Mouse (Mus musculus) limb, embryonic 12.5 days (tissue): ENCODE measurements around the gene Atp6v1e2. TPM values are rescaled to one million over a fixed set of nuclear protein-coding genes. Genes with fewer than 3 reads are reported as not detected.

ENCODE experiments used
- ATAC-seq: fragments of 200-750 bp; cut with Nextera tagmentation; 2 replicates; pipeline ENCODE4 v1.8.0; 2017; ENCODE audit warnings: low read depth, moderate TSS enrichment; ENCODE audit not compliant: insufficient number of reproducible peaks, insufficient read depth, low FRiP score, low TSS enrichment
- H3K27ac ChIP-seq: fragments of 300-500 bp; sonication (generic); 2 replicates; pipeline ENCODE4 v1.5.1; 2016; ENCODE audit warnings: mild to moderate bottlenecking, moderate library complexity
- H3K27me3 ChIP-seq: fragments of 300-500 bp; sonication (generic); 2 replicates; pipeline ENCODE4 v1.6.1; 2016; ENCODE audit warnings: mild to moderate bottlenecking, moderate library complexity
- H3K36me3 ChIP-seq: fragments of 300-500 bp; sonication (generic); 2 replicates; pipeline ENCODE4 v1.6.1; 2016; ENCODE audit warnings: mild to moderate bottlenecking, moderate library complexity
- H3K4me1 ChIP-seq: fragments of 300-500 bp; sonication (generic); replicated peaks from 2 replicates; pipeline ENCODE4 v1.6.1; 2016
- H3K4me2 ChIP-seq: fragments of 300-500 bp; sonication (generic); 2 replicates; pipeline ENCODE4 v1.6.1; 2016; ENCODE audit warnings: mild to moderate bottlenecking, moderate library complexity
- H3K4me3 ChIP-seq: fragments of 300-500 bp; sonication (generic); replicated peaks from 2 replicates; pipeline ENCODE4 v1.5.1; 2016; ENCODE audit warnings: mild to moderate bottlenecking
- H3K9ac ChIP-seq: fragments of 300-500 bp; sonication (generic); replicated peaks from 2 replicates; pipeline ENCODE4 v1.6.1; 2016; ENCODE audit warnings: mild to moderate bottlenecking, moderate library complexity
- H3K9me3 ChIP-seq: fragments of 300-500 bp; sonication (generic); 2 replicates; pipeline ENCODE4 v1.6.1; 2016; ENCODE audit warnings: mild to moderate bottlenecking, moderate library complexity
- WGBS: fragments of 180-500 bp; shearing (Covaris S2); methylation state at CpG from one replicate; pipeline ENCODE4 v1.1.7; 2016; 5-methylcytosine and 5-hydroxymethylcytosine counted together
- polyA plus RNA-seq: library from polyadenylated mRNA; unstranded; fragments of >200 nt; fragmentation: Nextera tagmentation; extraction: Ambion mirVana; gene quantifications from 2 replicates; pipeline ENCODE4 v1.2.1, GENCODE M21; 2016

Gene Atp6v1e2
- polyA plus RNA-seq, 1 experiment from 2014 or later: not detected

- Histone ChIP-seq H3K4me3 (no peak overlapping the region), H3K4me2 (no peak overlapping the region), H3K9me3 (no peaks in the 10 kb centered on the region), H3K36me3 (no peaks in the 10 kb centered on the region), H3K27ac (no peak overlapping the region), H3K4me1 (peaks cover 14% of the 10 kb centered on the region), H3K27me3 (peaks cover 15% of the 10 kb centered on the region), H3K9ac (no peak overlapping the region)
- 30% methylated on average over 7 of the region's 7 CpGs for WGBS
- ATAC-seq: no peak
Observed at GRCm38 (mm10) chr17:86903596-86903995, 44.1 kb downstream of the Atp6v1e2 start.

GRCm38 (mm10) chr17:86902399-86903067 lies 45.2 kb downstream of the Atp6v1e2 start:
- H3K36me3 ChIP-seq: no peaks in the 10 kb centered on the region
- peaks cover 14% of the 10 kb centered on the region for H3K4me1 ChIP-seq
- H3K9ac ChIP-seq: no peak overlapping the region
- no peaks in the 10 kb centered on the region for H3K9me3 ChIP-seq
- H3K4me2 ChIP-seq: no peak overlapping the region
- peaks cover 11% of the 10 kb centered on the region for H3K27me3 ChIP-seq
- no peak for ATAC-seq
- 86% methylated on average over 14 of the region's 14 CpGs for WGBS
- no peak overlapping the region for H3K4me3 ChIP-seq
- H3K27ac ChIP-seq: no peak overlapping the region

GRCm38 (mm10) chr17:86900564-86900963 lies 47.1 kb downstream of the Atp6v1e2 start:
- H3K4me3 ChIP-seq: no peak overlapping the region
- no peak overlapping the region for H3K9ac ChIP-seq
- H3K27me3 ChIP-seq: peaks cover 4% of the 10 kb centered on the region
- ATAC-seq: no peak
- H3K27ac ChIP-seq: no peak overlapping the region
- WGBS: 72% methylated on average over 5 of the region's 5 CpGs
- no peaks in the 10 kb centered on the region for H3K9me3 ChIP-seq
- peaks cover 10% of the 10 kb centered on the region for H3K4me1 ChIP-seq
- no peaks in the 10 kb centered on the region for H3K36me3 ChIP-seq
- H3K4me2 ChIP-seq: no peak overlapping the region

DNA sequence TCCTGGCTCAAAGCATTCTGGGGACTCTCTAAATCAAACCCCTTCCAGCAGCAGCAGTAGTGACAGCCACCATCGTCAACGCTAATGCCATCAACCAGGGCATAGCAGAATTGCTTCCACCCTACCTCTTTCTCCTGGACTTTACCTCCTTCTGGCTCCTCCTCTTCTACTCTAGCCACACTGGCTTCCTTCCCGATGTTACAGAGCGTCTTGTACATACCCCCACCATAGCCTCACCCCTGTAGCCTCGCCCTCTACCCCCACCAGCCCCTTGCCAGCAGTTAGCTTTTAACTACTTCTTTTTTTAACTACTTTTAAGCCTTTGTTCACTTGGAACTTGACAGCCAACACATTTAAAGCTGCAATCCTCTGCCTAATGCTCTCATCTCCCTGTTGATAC lies 47.9 kb downstream of the Atp6v1e2 start:
- Histone ChIP-seq H3K9ac (no peak overlapping the region), H3K4me3 (no peak overlapping the region), H3K27me3 (peaks cover 2% of the 10 kb centered on the region), H3K4me1 (peaks cover 2% of the 10 kb centered on the region; the same call in 1 of the 2 replicates), H3K36me3 (no peaks in the 10 kb centered on the region), H3K9me3 (no peaks in the 10 kb centered on the region), H3K27ac (no peak overlapping the region), H3K4me2 (no peak overlapping the region)
- ATAC-seq: no peak
- WGBS: 87% methylated on average over 5 of the region's 5 CpGs

DNA sequence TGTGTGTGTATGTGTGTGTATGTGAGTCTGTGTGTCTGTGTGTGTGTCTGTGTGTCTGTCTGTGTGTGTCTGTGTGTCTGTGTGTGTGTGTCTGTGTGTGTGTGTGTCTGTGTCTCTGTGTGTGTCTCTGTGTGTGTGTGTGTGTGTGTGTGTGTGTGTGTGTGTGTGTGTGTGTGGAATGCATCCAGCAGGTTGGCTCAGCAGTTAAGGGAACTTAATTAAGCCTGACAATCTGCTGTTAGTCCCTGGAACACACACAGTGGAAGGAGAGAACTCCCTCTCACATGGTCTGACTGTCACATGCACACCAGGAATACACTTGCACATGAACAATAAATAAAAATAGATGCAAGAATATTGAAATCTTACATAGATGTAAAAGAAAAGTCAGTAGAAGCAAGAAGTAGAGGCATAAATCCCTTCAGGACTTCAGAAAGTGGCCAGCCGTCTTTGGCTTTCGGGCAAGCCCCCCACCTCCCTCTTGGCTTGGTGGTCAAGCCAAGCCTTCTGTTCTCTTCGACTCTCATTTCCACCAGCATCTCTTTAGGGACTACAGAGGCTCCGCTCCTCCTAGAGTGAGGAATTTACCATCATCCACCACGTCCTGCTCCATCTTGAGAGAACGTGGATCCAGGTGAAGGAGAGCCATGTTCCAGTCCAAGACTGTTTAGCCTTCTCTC lies 50.1 kb downstream of the Atp6v1e2 start:
- H3K27me3 ChIP-seq: no peaks in the 10 kb centered on the region
- no peaks in the 10 kb centered on the region for H3K4me1 ChIP-seq
- H3K36me3 ChIP-seq: no peaks in the 10 kb centered on the region
- H3K9me3 ChIP-seq: no peaks in the 10 kb centered on the region
- H3K4me3 ChIP-seq: no peak overlapping the region
- no peak for ATAC-seq
- H3K4me2 ChIP-seq: no peak overlapping the region
- H3K9ac ChIP-seq: no peak overlapping the region
- WGBS: 91% methylated on average over 6 of the region's 6 CpGs
- H3K27ac ChIP-seq: no peak overlapping the region

DNA sequence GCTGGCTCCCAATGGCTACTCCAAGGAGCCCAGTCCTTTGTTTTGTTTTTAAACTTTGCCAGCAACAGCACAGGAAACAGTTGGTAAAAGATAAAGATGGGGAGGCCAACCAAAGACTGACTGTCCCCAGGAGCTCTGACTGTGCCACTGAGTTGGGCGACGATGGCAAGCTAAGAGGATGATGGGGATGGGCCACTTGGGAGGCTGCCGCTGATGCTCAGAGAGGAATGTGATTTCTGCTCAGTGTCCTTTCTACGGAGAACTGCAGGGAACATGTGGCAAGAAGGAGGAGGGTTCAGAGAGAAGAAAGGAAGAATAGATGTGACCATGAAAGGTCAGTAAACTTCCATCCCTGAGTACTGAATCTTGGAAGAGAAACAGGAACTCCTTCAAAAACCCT lies 52.5 kb downstream of the Atp6v1e2 start:
- Histone ChIP-seq H3K9ac (no peak overlapping the region), H3K4me2 (no peak overlapping the region), H3K4me1 (no peaks in the 10 kb centered on the region), H3K9me3 (no peaks in the 10 kb centered on the region), H3K36me3 (no peaks in the 10 kb centered on the region), H3K27ac (no peak overlapping the region), H3K27me3 (no peaks in the 10 kb centered on the region), H3K4me3 (no peak overlapping the region)
- WGBS: 88% methylated on average over 4 of the region's 4 CpGs
- ATAC-seq: no peak

Other genes starting within 250 kb of the Atp6v1e2 start
- gene Epas1, start 194.2 kb downstream of the Atp6v1e2 start, polyA plus RNA-seq: 2.1 and 2.4 TPM in 2 replicates
- not detected in 2 replicates for gene Tmem247, start 30.5 kb downstream of the Atp6v1e2 start, polyA plus RNA-seq
- gene Rhoq, start 15.2 kb upstream of the Atp6v1e2 start, polyA plus RNA-seq: 23.8 and 24.1 TPM in 2 replicates
- gene Pigf, start 77.5 kb upstream of the Atp6v1e2 start, polyA plus RNA-seq: 32.7 and 39.6 TPM in 2 replicates
- 143 and 146 TPM in 2 replicates for gene Cript, start 77.7 kb upstream of the Atp6v1e2 start, polyA plus RNA-seq
- gene Socs5, start 159.8 kb upstream of the Atp6v1e2 start, polyA plus RNA-seq: 15.4 and 18.5 TPM in 2 replicates